Mouse (Mus musculus) kidney, embryonic 14.5 days (tissue): ENCODE measurements around the gene Inhbe. TPM values are rescaled to one million over a fixed set of nuclear protein-coding genes. Genes with fewer than 3 reads are reported as not detected.

Experiments used
- ATAC-seq: fragments of 200-750 bp; cut with Nextera tagmentation; 2 replicates; pipeline ENCODE4 v1.8.0; 2017; ENCODE audit warnings: moderate number of reproducible peaks, mild to moderate bottlenecking, moderate TSS enrichment, moderate library complexity; ENCODE audit not compliant: low FRiP score, low TSS enrichment
- H3K27ac ChIP-seq: fragments of 300-500 bp; sonication (generic); 2 replicates; pipeline ENCODE4 v1.5.1; 2014; ENCODE audit warnings: low read depth, mild to moderate bottlenecking, low read length, moderate library complexity, mixed read lengths
- H3K27me3 ChIP-seq: fragments of 300-500 bp; sonication (generic); 2 replicates; pipeline ENCODE4 v1.6.1; 2014; ENCODE audit warnings: mild to moderate bottlenecking, low read length; ENCODE audit not compliant: control insufficient read depth, insufficient read depth
- H3K36me3 ChIP-seq: fragments of 300-500 bp; sonication (generic); 2 replicates; pipeline ENCODE4 v1.6.1; 2014; ENCODE audit warnings: low read length, mixed read lengths; ENCODE audit not compliant: control insufficient read depth, insufficient read depth
- H3K4me1 ChIP-seq: fragments of 300-500 bp; sonication (generic); 2 replicates; pipeline ENCODE4 v1.6.1; 2014; ENCODE audit warnings: low read length, mixed read lengths; ENCODE audit not compliant: control insufficient read depth, insufficient read depth
- H3K4me2 ChIP-seq: fragments of 300-500 bp; sonication (generic); replicated peaks from 2 replicates; pipeline ENCODE4 v1.6.1; 2014; ENCODE audit warnings: low read depth, mild to moderate bottlenecking, low read length
- H3K4me3 ChIP-seq: fragments of 300-500 bp; sonication (generic); 2 replicates; pipeline ENCODE4 v1.5.1; 2014; ENCODE audit warnings: mild to moderate bottlenecking, low read length
- H3K9ac ChIP-seq: fragments of 300-500 bp; sonication (generic); 2 replicates; pipeline ENCODE4 v1.6.1; 2014; ENCODE audit warnings: low read depth, mild to moderate bottlenecking, low read length, moderate library complexity
- H3K9me3 ChIP-seq: fragments of 300-500 bp; sonication (generic); 2 replicates; pipeline ENCODE4 v1.6.1; 2016; ENCODE audit warnings: low read length; ENCODE audit not compliant: control insufficient read depth
- WGBS: fragments of 180-500 bp; shearing (Covaris S2); extraction: QIAGEN DNeasy Blood & Tissue Kit; methylation state at CpG from one replicate; pipeline ENCODE4 v1.1.7; 2014; 5-methylcytosine and 5-hydroxymethylcytosine counted together
- polyA plus RNA-seq: library from polyadenylated mRNA; unstranded; fragments of >200 nt; fragmentation: Nextera tagmentation; extraction: Ambion mirVana; gene quantifications from 2 replicates; pipeline ENCODE4 v1.2.1, GENCODE M21; 2014

Inhbe gene
- polyA plus RNA-seq, 1 experiment from 2014 or later: 0.08 TPM

DNA sequence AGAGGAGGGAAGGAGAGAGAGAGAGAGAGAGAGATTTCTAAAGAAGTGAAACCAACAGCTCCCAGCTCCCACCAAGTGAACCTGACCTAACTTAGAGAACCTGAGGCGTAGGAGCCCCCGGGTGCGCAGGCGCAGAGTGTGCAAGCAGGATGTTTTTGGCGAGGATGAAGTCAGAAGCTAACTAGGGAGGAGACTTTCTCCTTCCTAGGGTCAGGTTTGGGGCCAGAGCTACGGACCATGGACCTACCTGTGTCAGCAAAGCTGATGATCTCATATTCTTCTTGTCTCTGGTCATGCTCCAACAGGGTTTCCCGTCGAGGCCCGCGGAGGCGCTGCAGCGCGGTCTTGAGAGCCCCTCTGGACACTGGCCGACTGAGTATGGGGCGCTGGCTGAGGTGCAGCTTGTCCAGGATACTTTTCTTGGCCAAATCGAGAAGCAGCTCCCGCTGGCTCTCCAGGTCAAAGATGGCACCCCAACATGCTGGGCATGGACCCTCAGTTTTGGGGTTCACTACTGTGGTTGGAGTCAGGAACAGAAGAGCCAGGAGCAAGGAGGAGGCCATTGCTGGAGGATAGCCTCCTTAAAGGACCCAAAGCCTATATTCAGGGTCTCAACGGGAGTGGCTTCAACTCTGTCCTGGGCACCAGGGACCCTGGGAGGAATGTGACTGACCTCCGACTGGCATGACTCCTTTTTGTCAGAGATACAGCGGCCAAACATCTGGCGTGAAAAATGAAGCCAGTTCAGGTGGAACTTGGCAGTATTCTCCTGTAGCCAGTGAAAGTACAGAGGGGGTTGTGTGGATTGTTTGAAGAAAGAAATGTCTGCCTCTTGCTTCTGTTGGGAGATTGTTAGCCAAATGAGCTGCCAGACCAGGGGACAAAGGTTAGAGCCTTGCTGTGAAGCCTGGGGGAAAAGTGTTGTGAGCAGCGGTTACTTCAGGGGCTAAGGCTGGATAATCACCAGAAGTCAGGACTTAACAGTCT is 15.9 kb upstream of the Inhbe start, which contains the start of gene Inhbc:
Inhbc (minus strand) TSS at position 598 of the 987 bp plus-strand sequence.
- WGBS: 83% methylated on average over 22 of the region's 22 CpGs
- ATAC-seq: no peak

GRCm38 (mm10) chr10:127368273-127368672 is 14.1 kb upstream of the Inhbe start:
- Histone ChIP-seq H3K4me2 (no peak overlapping the region), H3K36me3 (no peaks in the 10 kb centered on the region), H3K4me1 (peaks cover 8% of the 10 kb centered on the region), H3K27ac (no peak overlapping the region), H3K9ac (no peak overlapping the region), H3K4me3 (no peak overlapping the region), H3K27me3 (no peaks in the 10 kb centered on the region), H3K9me3 (no peaks in the 10 kb centered on the region)
- ATAC-seq: no peak
- 81% methylated on average over 2 of the region's 2 CpGs for WGBS

More for the DNA sequence above, 15.9 kb upstream of the Inhbe start, which contains the start of gene Inhbc:
- no peak within 1 kb of the TSS for H3K9ac ChIP-seq
- no peak within 1 kb of the TSS for H3K27ac ChIP-seq
- H3K36me3 ChIP-seq: no peaks in the 10 kb centered on the region
- no peaks in the 10 kb centered on the region for H3K27me3 ChIP-seq
- no peak within 1 kb of the TSS for H3K4me3 ChIP-seq
- H3K4me1 ChIP-seq: peaks cover 8% of the 10 kb centered on the region
- H3K9me3 ChIP-seq: no peaks in the 10 kb centered on the region
- no peak within 1 kb of the TSS for H3K4me2 ChIP-seq

GRCm38 (mm10) chr10:127367116-127367515 is 12.9 kb upstream of the Inhbe start:
- Histone ChIP-seq H3K27ac (no peak overlapping the region), H3K9me3 (no peaks in the 10 kb centered on the region), H3K36me3 (no peaks in the 10 kb centered on the region), H3K4me3 (no peak overlapping the region), H3K4me1 (peaks cover 8% of the 10 kb centered on the region), H3K27me3 (no peaks in the 10 kb centered on the region), H3K4me2 (no peak overlapping the region), H3K9ac (no peak overlapping the region)
- ATAC-seq: no peak
- WGBS: 81% methylated on average over 5 of the region's 5 CpGs

DNA sequence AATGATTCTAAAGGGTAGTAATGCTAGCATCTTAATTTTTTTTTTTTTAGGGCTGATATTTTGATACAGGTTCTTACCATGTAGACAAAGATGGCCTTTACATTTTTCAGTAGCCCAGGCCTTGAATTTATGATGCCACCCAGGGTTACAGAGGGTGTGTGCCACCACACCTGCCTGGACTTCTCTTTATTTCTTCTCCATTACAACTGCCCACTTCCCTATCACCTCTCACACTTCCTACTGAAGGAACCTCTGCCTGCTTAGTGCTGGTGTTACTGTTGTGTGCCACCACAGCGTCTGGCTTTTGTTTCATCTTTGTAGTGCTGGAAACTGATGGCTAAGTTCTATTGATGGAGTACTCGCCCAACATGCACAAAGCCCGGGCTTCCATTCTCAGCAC is 6.5 kb upstream of the Inhbe start:
- Histone ChIP-seq H3K27ac (no peak overlapping the region), H3K36me3 (no peaks in the 10 kb centered on the region), H3K4me1 (no peaks in the 10 kb centered on the region), H3K4me3 (no peak overlapping the region), H3K4me2 (no peak overlapping the region), H3K9me3 (no peaks in the 10 kb centered on the region), H3K9ac (no peak overlapping the region), H3K27me3 (no peaks in the 10 kb centered on the region)
- ATAC-seq: no peak
- 76% methylated on average over 3 of the region's 3 CpGs for WGBS

GRCm38 (mm10) chr10:127355336-127355735 is 1.1 kb upstream of the Inhbe start:
- Histone ChIP-seq H3K9me3 (no peaks in the 10 kb centered on the region), H3K27me3 (no peaks in the 10 kb centered on the region), H3K4me3 (no peak overlapping the region), H3K4me1 (0 out of 2 replicates have a peak, but pooled peaks cover 3% of the 10 kb centered on the region), H3K27ac (no peak overlapping the region), H3K9ac (no peak overlapping the region), H3K36me3 (no peaks in the 10 kb centered on the region), H3K4me2 (no peak overlapping the region)
- 71% methylated on average over 10 of the region's 10 CpGs for WGBS
- ATAC-seq: no peak

DNA sequence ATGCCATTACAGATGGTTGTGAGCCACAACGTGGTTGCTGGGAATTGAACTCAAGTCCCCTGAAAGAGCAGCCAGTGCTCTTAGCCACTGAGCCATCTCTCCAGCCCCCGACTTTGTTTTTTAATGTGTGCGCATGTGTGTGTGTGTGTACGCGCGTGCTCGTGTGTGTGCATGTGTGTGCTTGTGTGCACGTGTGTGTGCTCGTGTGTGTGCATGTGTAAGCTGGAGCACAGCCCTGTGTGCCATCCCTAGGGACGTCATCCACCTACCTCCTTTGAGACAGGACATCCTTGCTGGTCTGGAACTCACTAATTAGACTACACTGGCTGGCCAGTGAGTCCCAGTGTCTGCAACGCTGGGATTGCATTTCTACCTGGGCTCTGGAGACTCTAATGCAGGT is 1.4 kb downstream of the Inhbe start:
- Histone ChIP-seq H3K4me1 (0 out of 2 replicates have a peak, but pooled peaks cover 3% of the 10 kb centered on the region), H3K27me3 (no peaks in the 10 kb centered on the region), H3K9ac (no peak overlapping the region), H3K9me3 (no peaks in the 10 kb centered on the region), H3K36me3 (no peaks in the 10 kb centered on the region), H3K4me3 (no peak overlapping the region), H3K27ac (no peak overlapping the region), H3K4me2 (no peak overlapping the region)
- ATAC-seq: no peak
- 88% methylated on average over 11 of the region's 11 CpGs for WGBS

- no peaks in the 10 kb centered on the region for H3K9me3 ChIP-seq
- 78% methylated on average over 9 of the region's 9 CpGs for WGBS
Measured at GRCm38 (mm10) chr10:127352187-127352586, 2.0 kb downstream of the Inhbe start.

DNA sequence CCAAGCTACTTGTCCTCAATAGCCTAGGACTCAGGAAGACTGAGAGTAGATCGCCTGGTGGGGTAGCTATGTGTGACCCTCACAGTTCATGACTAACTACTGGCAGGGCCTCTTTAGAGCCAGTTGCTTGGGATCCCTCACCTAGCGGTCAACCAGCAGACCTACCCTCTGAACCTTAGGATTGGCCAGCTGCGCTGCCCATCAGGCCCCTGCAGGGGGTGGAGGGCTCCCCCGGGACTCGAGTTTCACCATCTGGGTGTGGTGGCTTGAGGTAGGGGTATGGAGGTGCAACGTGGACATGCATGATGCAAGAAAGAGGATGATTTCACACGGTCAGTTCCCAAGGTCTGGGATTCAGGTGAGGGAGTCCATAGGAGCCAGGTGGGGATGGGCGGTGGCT is 2.5 kb downstream of the Inhbe start:
- Histone ChIP-seq H3K27me3 (no peaks in the 10 kb centered on the region), H3K9me3 (no peaks in the 10 kb centered on the region), H3K9ac (no peak overlapping the region), H3K27ac (no peak overlapping the region), H3K4me2 (no peak overlapping the region), H3K36me3 (no peaks in the 10 kb centered on the region), H3K4me3 (no peak overlapping the region), H3K4me1 (0 out of 2 replicates have a peak, but pooled peaks cover 3% of the 10 kb centered on the region)
- ATAC-seq: no peak
- 70% methylated on average over 8 of the region's 8 CpGs for WGBS

More at GRCm38 (mm10) chr10:127352187-127352586, 2.0 kb downstream of the Inhbe start:
- Histone ChIP-seq H3K27me3 (no peaks in the 10 kb centered on the region), H3K4me2 (no peak overlapping the region), H3K36me3 (no peaks in the 10 kb centered on the region), H3K4me1 (0 out of 2 replicates have a peak, but pooled peaks cover 3% of the 10 kb centered on the region), H3K9ac (no peak overlapping the region), H3K4me3 (no peak overlapping the region), H3K27ac (no peak overlapping the region)
- ATAC-seq: no peak

DNA sequence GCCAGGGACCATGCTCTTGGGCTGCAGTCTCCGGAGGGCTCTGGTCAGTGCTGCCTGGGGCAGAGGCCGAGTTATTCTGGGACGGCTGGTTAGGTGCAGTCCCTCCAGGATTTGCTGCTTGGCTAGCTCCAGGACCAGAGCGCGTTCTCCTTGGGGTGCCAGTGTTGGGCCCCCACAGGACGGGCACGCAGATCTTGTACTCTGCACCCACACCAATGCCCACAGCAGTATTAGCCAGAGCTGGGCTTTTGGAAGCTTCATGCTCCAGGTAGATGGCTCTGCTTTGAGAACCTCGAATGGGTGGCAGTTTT is 3.0 kb downstream of the Inhbe start:
- no peaks in the 10 kb centered on the region for H3K27me3 ChIP-seq

More for the DNA sequence above, 3.0 kb downstream of the Inhbe start:
- Histone ChIP-seq H3K9me3 (no peaks in the 10 kb centered on the region), H3K4me3 (no peak overlapping the region), H3K4me1 (0 out of 2 replicates have a peak, but pooled peaks cover 3% of the 10 kb centered on the region), H3K9ac (peak overlapping the region; percentile 35), H3K4me2 (no peak overlapping the region), H3K36me3 (no peaks in the 10 kb centered on the region), H3K27ac (no peak overlapping the region)
- 80% methylated on average over 8 of the region's 8 CpGs for WGBS
- 0 out of 2 replicates have a peak, but pooled peaks have one; percentile 20 for ATAC-seq
